Mouse (Mus musculus): ENCODE data around the gene Tada1. TPM values are rescaled to one million over a fixed set of nuclear protein-coding genes. Genes with fewer than 3 reads are reported as not detected.

Tada1 gene
- polyA plus RNA-seq (2014; fragmentation: Nextera tagmentation; extraction: Ambion mirVana) = 33.3 and 34.7 TPM in 2 replicates

- peak within 1 kb of the TSS; percentile 94 to 95 for H3K27ac ChIP-seq (replicated peaks in 1 of 2; ENCODE audit: control insufficient read depth in 1 of 2, insufficient read depth in 1 of 2, low read depth in 2 of 2, low read length in 2 of 2)
- H3K36me3 ChIP-seq (ENCODE audit: control insufficient read depth, insufficient read depth, low read length) = peaks cover 21% of the 10 kb centered on the region
- H3K4me2 ChIP-seq (ENCODE audit: low read length) = peak within 1 kb of the TSS; percentile 78
- under 1% methylated on average over 81 of the region's 81 CpGs for WGBS
- no peaks in the 10 kb centered on the region for H3K27me3 ChIP-seq (ENCODE audit: control insufficient read depth, insufficient read depth, low read length)
- H3K9ac ChIP-seq (ENCODE audit: low read length) = peak within 1 kb of the TSS; percentile 99
- H3K9me3 ChIP-seq (ENCODE audit: control insufficient read depth, low read length) = no peaks in the 10 kb centered on the region
- H3K4me3 ChIP-seq (ENCODE audit: control insufficient read depth in 1 of 2, insufficient read depth in 1 of 2, low read depth in 1 of 2, low read length in 2 of 2) = peak within 1 kb of the TSS; percentile 92 to 99
- peak; percentile 95 for ATAC-seq (ENCODE audit: insufficient number of reproducible peaks, insufficient read depth, low FRiP score, low read depth)
- H3K4me1 ChIP-seq (ENCODE audit: control insufficient read depth in 2 of 2, insufficient read depth in 2 of 2, low read length in 2 of 2) = peaks cover 2 to 17% of the 10 kb centered on the region in 2 experiments; a peak in 3 of 4 replicates
Observed at GRCm38 (mm10) chr1:166379013-166379629, at the start of gene Tada1. Gene Tada1 (plus strand): TSS chr1:166379097.

GRCm38 (mm10) chr1:166330752-166331151 lies 48.1 kb upstream of the Tada1 start:
- no peak for ATAC-seq (ENCODE audit: insufficient number of reproducible peaks, insufficient read depth, low FRiP score, low read depth)
- 57% methylated on average over 3 of the region's 3 CpGs for WGBS
- Histone ChIP-seq H3K4me1 (ENCODE audit: control insufficient read depth in 2 of 2, insufficient read depth in 2 of 2, low read length in 2 of 2) (no peaks in the 10 kb centered on the region), H3K9me3 (ENCODE audit: control insufficient read depth, low read length) (no peaks in the 10 kb centered on the region), H3K4me2 (ENCODE audit: low read length) (no peak overlapping the region), H3K9ac (ENCODE audit: low read length) (no peak overlapping the region), H3K27ac (replicated peaks in 1 of 2; ENCODE audit: control insufficient read depth in 1 of 2, insufficient read depth in 1 of 2, low read depth in 2 of 2, low read length in 2 of 2) (no peak overlapping the region), H3K27me3 (ENCODE audit: control insufficient read depth, insufficient read depth, low read length) (no peaks in the 10 kb centered on the region), H3K36me3 (ENCODE audit: control insufficient read depth, insufficient read depth, low read length) (no peaks in the 10 kb centered on the region), H3K4me3 (ENCODE audit: control insufficient read depth in 1 of 2, insufficient read depth in 1 of 2, low read depth in 1 of 2, low read length in 2 of 2) (no peak overlapping the region)

GRCm38 (mm10) chr1:166339110-166339509 lies 39.8 kb upstream of the Tada1 start:
- H3K4me2 ChIP-seq (ENCODE audit: low read length) = no peak overlapping the region
- H3K4me3 ChIP-seq (ENCODE audit: control insufficient read depth in 1 of 2, insufficient read depth in 1 of 2, low read depth in 1 of 2, low read length in 2 of 2) = no peak overlapping the region
- H3K36me3 ChIP-seq (ENCODE audit: control insufficient read depth, insufficient read depth, low read length) = no peaks in the 10 kb centered on the region
- no peak overlapping the region for H3K27ac ChIP-seq (replicated peaks in 1 of 2; ENCODE audit: control insufficient read depth in 1 of 2, insufficient read depth in 1 of 2, low read depth in 2 of 2, low read length in 2 of 2)
- no peaks in the 10 kb centered on the region for H3K27me3 ChIP-seq (ENCODE audit: control insufficient read depth, insufficient read depth, low read length)
- no peaks in the 10 kb centered on the region for H3K9me3 ChIP-seq (ENCODE audit: control insufficient read depth, low read length)
- 84% methylated on average over 6 of the region's 6 CpGs for WGBS
- ATAC-seq (ENCODE audit: insufficient number of reproducible peaks, insufficient read depth, low FRiP score, low read depth) = no peak
- H3K4me1 ChIP-seq (ENCODE audit: control insufficient read depth in 2 of 2, insufficient read depth in 2 of 2, low read length in 2 of 2) = no peaks in the 10 kb centered on the region
- no peak overlapping the region for H3K9ac ChIP-seq (ENCODE audit: low read length)

GRCm38 (mm10) chr1:166342060-166342459 lies 36.8 kb upstream of the Tada1 start:
- H3K36me3 ChIP-seq (ENCODE audit: control insufficient read depth, insufficient read depth, low read length) = no peaks in the 10 kb centered on the region
- ATAC-seq (ENCODE audit: insufficient number of reproducible peaks, insufficient read depth, low FRiP score, low read depth) = no peak
- no peak overlapping the region for H3K9ac ChIP-seq (ENCODE audit: low read length)
- no peaks in the 10 kb centered on the region for H3K9me3 ChIP-seq (ENCODE audit: control insufficient read depth, low read length)
- WGBS = 69% methylated on average over 2 of the region's 2 CpGs
- no peaks in the 10 kb centered on the region for H3K4me1 ChIP-seq (ENCODE audit: control insufficient read depth in 2 of 2, insufficient read depth in 2 of 2, low read length in 2 of 2)
- H3K4me3 ChIP-seq (ENCODE audit: control insufficient read depth in 1 of 2, insufficient read depth in 1 of 2, low read depth in 1 of 2, low read length in 2 of 2) = no peak overlapping the region
- no peaks in the 10 kb centered on the region for H3K27me3 ChIP-seq (ENCODE audit: control insufficient read depth, insufficient read depth, low read length)
- no peak overlapping the region for H3K27ac ChIP-seq (replicated peaks in 1 of 2; ENCODE audit: control insufficient read depth in 1 of 2, insufficient read depth in 1 of 2, low read depth in 2 of 2, low read length in 2 of 2)
- H3K4me2 ChIP-seq (ENCODE audit: low read length) = no peak overlapping the region

GRCm38 (mm10) chr1:166342539-166342938 lies 36.4 kb upstream of the Tada1 start:
- ATAC-seq (ENCODE audit: insufficient number of reproducible peaks, insufficient read depth, low FRiP score, low read depth) = no peak
- Histone ChIP-seq H3K4me3 (ENCODE audit: control insufficient read depth in 1 of 2, insufficient read depth in 1 of 2, low read depth in 1 of 2, low read length in 2 of 2) (no peak overlapping the region), H3K27me3 (ENCODE audit: control insufficient read depth, insufficient read depth, low read length) (no peaks in the 10 kb centered on the region), H3K27ac (replicated peaks in 1 of 2; ENCODE audit: control insufficient read depth in 1 of 2, insufficient read depth in 1 of 2, low read depth in 2 of 2, low read length in 2 of 2) (no peak overlapping the region), H3K4me2 (ENCODE audit: low read length) (no peak overlapping the region), H3K4me1 (ENCODE audit: control insufficient read depth in 2 of 2, insufficient read depth in 2 of 2, low read length in 2 of 2) (no peaks in the 10 kb centered on the region), H3K36me3 (ENCODE audit: control insufficient read depth, insufficient read depth, low read length) (no peaks in the 10 kb centered on the region), H3K9ac (ENCODE audit: low read length) (no peak overlapping the region), H3K9me3 (ENCODE audit: control insufficient read depth, low read length) (no peaks in the 10 kb centered on the region)
- WGBS = 70% methylated on average over 1 of the region's 1 CpGs

GRCm38 (mm10) chr1:166343586-166343985 lies 35.3 kb upstream of the Tada1 start:
- no peak for ATAC-seq (ENCODE audit: insufficient number of reproducible peaks, insufficient read depth, low FRiP score, low read depth)
- Histone ChIP-seq H3K27me3 (ENCODE audit: control insufficient read depth, insufficient read depth, low read length) (no peaks in the 10 kb centered on the region), H3K27ac (replicated peaks in 1 of 2; ENCODE audit: control insufficient read depth in 1 of 2, insufficient read depth in 1 of 2, low read depth in 2 of 2, low read length in 2 of 2) (no peak overlapping the region), H3K4me1 (ENCODE audit: control insufficient read depth in 2 of 2, insufficient read depth in 2 of 2, low read length in 2 of 2) (no peaks in the 10 kb centered on the region), H3K9me3 (ENCODE audit: control insufficient read depth, low read length) (no peaks in the 10 kb centered on the region), H3K9ac (ENCODE audit: low read length) (no peak overlapping the region), H3K4me3 (ENCODE audit: control insufficient read depth in 1 of 2, insufficient read depth in 1 of 2, low read depth in 1 of 2, low read length in 2 of 2) (no peak overlapping the region), H3K4me2 (ENCODE audit: low read length) (no peak overlapping the region), H3K36me3 (ENCODE audit: control insufficient read depth, insufficient read depth, low read length) (no peaks in the 10 kb centered on the region)
- WGBS = 79% methylated on average over 5 of the region's 5 CpGs

GRCm38 (mm10) chr1:166344300-166345077 lies 34.4 kb upstream of the Tada1 start:
- no peak for ATAC-seq (ENCODE audit: insufficient number of reproducible peaks, insufficient read depth, low FRiP score, low read depth)
- no peaks in the 10 kb centered on the region for H3K9me3 ChIP-seq (ENCODE audit: control insufficient read depth, low read length)
- H3K36me3 ChIP-seq (ENCODE audit: control insufficient read depth, insufficient read depth, low read length) = no peaks in the 10 kb centered on the region
- no peak overlapping the region for H3K27ac ChIP-seq (replicated peaks in 1 of 2; ENCODE audit: control insufficient read depth in 1 of 2, insufficient read depth in 1 of 2, low read depth in 2 of 2, low read length in 2 of 2)
- H3K4me1 ChIP-seq (ENCODE audit: control insufficient read depth in 2 of 2, insufficient read depth in 2 of 2, low read length in 2 of 2) = no peaks in the 10 kb centered on the region
- H3K4me2 ChIP-seq (ENCODE audit: low read length) = no peak overlapping the region
- no peak overlapping the region for H3K4me3 ChIP-seq (ENCODE audit: control insufficient read depth in 1 of 2, insufficient read depth in 1 of 2, low read depth in 1 of 2, low read length in 2 of 2)
- 86% methylated on average over 8 of the region's 8 CpGs for WGBS
- no peak overlapping the region for H3K9ac ChIP-seq (ENCODE audit: low read length)
- no peaks in the 10 kb centered on the region for H3K27me3 ChIP-seq (ENCODE audit: control insufficient read depth, insufficient read depth, low read length)
